Mouse (Mus musculus) forebrain, embryonic 14.5 days (tissue): ENCODE measurements around the gene Taar7d. TPM values are rescaled to one million over a fixed set of nuclear protein-coding genes. Genes with fewer than 3 reads are reported as not detected.

Experiments
- polyA plus RNA-seq: library from polyadenylated mRNA; unstranded; fragments of >200 nt; fragmentation: Nextera tagmentation; extraction: Ambion mirVana; gene quantifications from 2 replicates; pipeline ENCODE4 v1.2.1, GENCODE M21; 2014

The Taar7d gene
- polyA plus RNA-seq, 1 experiment from 2014 or later = not detected

Other genes with a start within 250 kb of the Taar7d start
- gene Rps12, start 239.9 kb upstream of the Taar7d start, polyA plus RNA-seq = 143 and 176 TPM in 2 replicates
- gene Slc18b1, start 230.2 kb upstream of the Taar7d start, polyA plus RNA-seq = 19.5 and 22.2 TPM in 2 replicates
- gene Vnn3, start 175.8 kb upstream of the Taar7d start, polyA plus RNA-seq = 0.11 TPM in 1 of 2 replicates, not detected in the other
- 0.23 and 0.54 TPM in 2 replicates for gene Vnn1, start 132.5 kb upstream of the Taar7d start, polyA plus RNA-seq
- gene Taar1, start 106.9 kb upstream of the Taar7d start, polyA plus RNA-seq = not detected in 2 replicates
- gene Taar2, start 88.7 kb upstream of the Taar7d start, polyA plus RNA-seq = not detected in 2 replicates
- gene Taar3, start 77.7 kb upstream of the Taar7d start, polyA plus RNA-seq = not detected in 2 replicates
- 0.28 TPM in 1 of 2 replicates, not detected in the other for gene Taar4, start 66.7 kb upstream of the Taar7d start, polyA plus RNA-seq
- gene Taar5, start 56.5 kb upstream of the Taar7d start, polyA plus RNA-seq = not detected in 2 replicates
- not detected in 2 replicates for gene Taar6, start 41.6 kb upstream of the Taar7d start, polyA plus RNA-seq
- not detected in 2 replicates for gene Taar7a, start 33.7 kb upstream of the Taar7d start, polyA plus RNA-seq
- gene Taar7b, start 27.3 kb upstream of the Taar7d start, polyA plus RNA-seq = not detected in 2 replicates
- not detected in 2 replicates for gene Taar7e, start 10.4 kb downstream of the Taar7d start, polyA plus RNA-seq
- gene Taar7f, start 22.3 kb downstream of the Taar7d start, polyA plus RNA-seq = not detected in 2 replicates
- gene Taar8a, start 49.3 kb downstream of the Taar7d start, polyA plus RNA-seq = not detected in 2 replicates
- not detected in 2 replicates for gene Taar8b, start 65.1 kb downstream of the Taar7d start, polyA plus RNA-seq
- not detected in 2 replicates for gene Taar8c, start 74.7 kb downstream of the Taar7d start, polyA plus RNA-seq
- gene Taar9, start 82.3 kb downstream of the Taar7d start, polyA plus RNA-seq = not detected in 2 replicates
- 275 and 313 TPM in 2 replicates for gene Stx7, start 122.1 kb downstream of the Taar7d start, polyA plus RNA-seq
- 1.7 and 2.1 TPM in 2 replicates for gene Moxd1, start 196.3 kb downstream of the Taar7d start, polyA plus RNA-seq